Mouse (Mus musculus): ENCODE results near the gene Ptpn1.

Ptpn1 gene

GRCm38 (mm10) chr2:168004369-168004768 lies 72.5 kb downstream of the Ptpn1 start:
- in situ Hi-C loops (cut with MboI, MseI), result no loop called here

GRCm38 (mm10) chr2:168005005-168005404 lies 73.1 kb downstream of the Ptpn1 start:
- in situ Hi-C loops (cut with MboI, MseI), result loop anchor here (5.0 kb wide), 1 partner anchor 103 kb away; no protein-coding TSS in a partner anchor

- in situ Hi-C loops (cut with MboI, MseI), result loop anchor here (5.0 kb wide), 1 partner anchor 103 kb away; no protein-coding TSS in a partner anchor
Observed at GRCm38 (mm10) chr2:168005616-168006015, 73.8 kb downstream of the Ptpn1 start.

- in situ Hi-C loops (cut with MboI, MseI), result loop anchor here (5.0 kb wide), 1 partner anchor 104 kb away; no protein-coding TSS in a partner anchor
Observed at GRCm38 (mm10) chr2:168006489-168006888, 74.6 kb downstream of the Ptpn1 start.

GRCm38 (mm10) chr2:168008132-168008531 lies 76.3 kb downstream of the Ptpn1 start:
- in situ Hi-C loops (cut with MboI, MseI), result loop anchor here (5.0 kb wide), 1 partner anchor 106 kb away; no protein-coding TSS in a partner anchor

- in situ Hi-C loops (cut with MboI, MseI), result loop anchor here (5.0 kb wide), 1 partner anchor 108 kb away; no protein-coding TSS in a partner anchor
Observed at GRCm38 (mm10) chr2:168009936-168010668, 78.2 kb downstream of the Ptpn1 start, which contains the start of gene Ripor3. Gene Ripor3, minus strand, starts transcription at chr2:168010618.

GRCm38 (mm10) chr2:168010893-168011292 lies 79.0 kb downstream of the Ptpn1 start:
- in situ Hi-C loops (cut with MboI, MseI), result no loop called here

- in situ Hi-C loops (cut with MboI, MseI), result no loop called here
Observed at GRCm38 (mm10) chr2:168016951-168017391, 85.1 kb downstream of the Ptpn1 start.

GRCm38 (mm10) chr2:168019201-168019715 lies 87.4 kb downstream of the Ptpn1 start:
- in situ Hi-C loops (cut with MboI, MseI), result no loop called here

- in situ Hi-C loops (cut with MboI, MseI), result no loop called here
Observed at GRCm38 (mm10) chr2:168023763-168024402, 92.0 kb downstream of the Ptpn1 start.

- in situ Hi-C loops (cut with MboI, MseI), result no loop called here
Observed at GRCm38 (mm10) chr2:168025174-168025573, 93.3 kb downstream of the Ptpn1 start.

- in situ Hi-C loops (cut with MboI, MseI), result no loop called here
Observed at GRCm38 (mm10) chr2:168025882-168026281, 94.0 kb downstream of the Ptpn1 start.

GRCm38 (mm10) chr2:168026467-168026866 lies 94.6 kb downstream of the Ptpn1 start:
- in situ Hi-C loops (cut with MboI, MseI), result no loop called here

GRCm38 (mm10) chr2:168028376-168028775 lies 96.5 kb downstream of the Ptpn1 start:
- in situ Hi-C loops (cut with MboI, MseI), result no loop called here

Measured in T-helper 2 cell (primary cell).